Mouse (Mus musculus) adrenal gland, adult 2 months (tissue): ENCODE measurements around the gene Mcam. TPM values are rescaled to one million over a fixed set of nuclear protein-coding genes. Genes with fewer than 3 reads are reported as not detected.

Experiments used
- DNase-seq: peaks from one replicate; pipeline ENCODE4 v3.0.0; 2021
- polyA plus RNA-seq: library from polyadenylated mRNA; depleted of rRNA; stranded (reverse); fragments of >200 nt; gene quantifications from 2 replicates; pipeline ENCODE4 v1.2.3, GENCODE M21; 2012
- total RNA-seq, 2 experiments: library from RNA; stranded (reverse); gene quantifications; 2 replicates each; pipeline ENCODE4 v1.2.3; 2021

Mcam gene
- total and polyA plus RNA-seq, 3 experiments = 24.9 to 52.2 (median 30.5) TPM

- no peak for DNase-seq
Measured at GRCm38 (mm10) chr9:44135731-44136411, 1.6 kb downstream of the Mcam start.

- no peak for DNase-seq
Measured at GRCm38 (mm10) chr9:44137846-44138245, 3.6 kb downstream of the Mcam start.

GRCm38 (mm10) chr9:44141951-44142350, 7.7 kb downstream of the Mcam start:
- DNase-seq = no peak

- DNase-seq = no peak
Measured at GRCm38 (mm10) chr9:44143421-44143820, 9.2 kb downstream of the Mcam start.

- no peak for DNase-seq
Measured at GRCm38 (mm10) chr9:44144023-44144717, 9.9 kb downstream of the Mcam start.

- no peak for DNase-seq
Measured at GRCm38 (mm10) chr9:44144718-44145060, 10.4 kb downstream of the Mcam start.

- DNase-seq = peak; percentile 30
Measured at GRCm38 (mm10) chr9:44147290-44147689, 13.0 kb downstream of the Mcam start.

- no peak for DNase-seq
Measured at GRCm38 (mm10) chr9:44159886-44160285, 25.6 kb downstream of the Mcam start.

- no peak for DNase-seq
Measured at GRCm38 (mm10) chr9:44168931-44169330, 34.7 kb downstream of the Mcam start.

- DNase-seq = peak; percentile 83
Measured at GRCm38 (mm10) chr9:44170691-44171151, 36.5 kb downstream of the Mcam start.

GRCm38 (mm10) chr9:44175556-44175955, 41.3 kb downstream of the Mcam start:
- DNase-seq = no peak

- DNase-seq = no peak
Measured at GRCm38 (mm10) chr9:44175957-44176356, 41.7 kb downstream of the Mcam start.

GRCm38 (mm10) chr9:44177405-44177804, 43.1 kb downstream of the Mcam start:
- no peak for DNase-seq

- DNase-seq = no peak
Measured at GRCm38 (mm10) chr9:44178389-44178788, 44.1 kb downstream of the Mcam start.

- DNase-seq = no peak
Measured at GRCm38 (mm10) chr9:44178811-44179210, 44.5 kb downstream of the Mcam start.

GRCm38 (mm10) chr9:44181537-44181936, 47.3 kb downstream of the Mcam start:
- DNase-seq = no peak

- DNase-seq = peak; percentile 51
Measured at GRCm38 (mm10) chr9:44182260-44182659, 48.0 kb downstream of the Mcam start.

GRCm38 (mm10) chr9:44188223-44188622, 54.0 kb downstream of the Mcam start:
- DNase-seq = no peak

GRCm38 (mm10) chr9:44191166-44191565, 56.9 kb downstream of the Mcam start:
- no peak for DNase-seq

- no peak for DNase-seq
Measured at GRCm38 (mm10) chr9:44192312-44192711, 58.0 kb downstream of the Mcam start.
